Mouse (Mus musculus) neural tube, embryonic 13.5 days (tissue): ENCODE measurements around the gene Grk1. TPM values are rescaled to one million over a fixed set of nuclear protein-coding genes. Genes with fewer than 3 reads are reported as not detected.

Experiments used
- ATAC-seq: fragments of 200-750 bp; cut with Nextera tagmentation; 2 replicates; pipeline ENCODE4 v1.8.0; 2017; ENCODE audit warnings: low read depth, mild to moderate bottlenecking, moderate TSS enrichment, moderate library complexity
- H3K27ac ChIP-seq: fragments of 300-500 bp; sonication (generic); replicated peaks from 2 replicates; pipeline ENCODE4 v1.5.1; 2015; ENCODE audit warnings: moderate library complexity, mild to moderate bottlenecking, inconsistent platforms
- H3K27me3 ChIP-seq: fragments of 300-500 bp; sonication (generic); 2 replicates; pipeline ENCODE4 v1.6.1; 2015; ENCODE audit warnings: mild to moderate bottlenecking, inconsistent platforms
- H3K36me3 ChIP-seq: fragments of 300-500 bp; sonication (generic); 2 replicates; pipeline ENCODE4 v1.6.1; 2015; ENCODE audit warnings: mild to moderate bottlenecking, inconsistent platforms
- H3K4me1 ChIP-seq: fragments of 300-500 bp; sonication (generic); replicated peaks from 2 replicates; pipeline ENCODE4 v1.6.1; 2015; ENCODE audit warnings: inconsistent platforms
- H3K4me2 ChIP-seq: fragments of 300-500 bp; sonication (generic); 2 replicates; pipeline ENCODE4 v1.6.1; 2015; ENCODE audit warnings: inconsistent platforms, mild to moderate bottlenecking, moderate library complexity
- H3K4me3 ChIP-seq: fragments of 300-500 bp; sonication (generic); 2 replicates; pipeline ENCODE4 v1.5.1; 2015; ENCODE audit warnings: mild to moderate bottlenecking, inconsistent platforms
- H3K9ac ChIP-seq: fragments of 300-500 bp; sonication (generic); 2 replicates; pipeline ENCODE4 v1.6.1; 2015; ENCODE audit warnings: moderate library complexity, mild to moderate bottlenecking, inconsistent platforms
- H3K9me3 ChIP-seq: fragments of 300-500 bp; sonication (generic); 2 replicates; pipeline ENCODE4 v1.6.1; 2016; ENCODE audit warnings: inconsistent platforms
- WGBS: fragments of 180-500 bp; shearing (Covaris S2); methylation state at CpG from one replicate; pipeline ENCODE4 v1.1.7; 2015; 5-methylcytosine and 5-hydroxymethylcytosine counted together
- polyA plus RNA-seq: library from polyadenylated mRNA; unstranded; fragments of >200 nt; fragmentation: Nextera tagmentation; extraction: Ambion mirVana; gene quantifications from 2 replicates; pipeline ENCODE4 v1.2.1, GENCODE M21; 2015

Grk1 gene
- polyA plus RNA-seq, 1 experiment from 2014 or later: not detected

DNA sequence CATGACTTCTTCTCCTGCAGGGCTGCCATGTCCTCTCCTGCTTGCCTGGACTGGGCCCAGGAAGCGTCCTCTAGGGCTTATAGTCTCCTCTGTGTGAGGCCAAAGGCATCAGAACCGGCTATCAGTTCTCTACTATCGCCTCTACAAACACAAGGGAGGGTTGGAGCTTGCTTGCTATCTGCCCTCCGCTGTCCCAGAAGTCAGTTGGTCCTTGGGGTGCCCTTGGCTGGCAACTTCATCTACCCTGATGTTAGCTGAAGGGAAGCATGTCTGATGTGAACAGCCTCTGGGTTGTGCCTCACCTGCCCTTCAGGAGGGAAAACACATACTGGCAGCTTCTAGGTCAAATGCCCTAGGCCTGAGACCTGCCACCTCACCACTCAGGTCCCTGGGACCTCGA, 8.2 kb upstream of the Grk1 start, which contains the start of gene Atp4b:
Gene Atp4b, minus strand, starts transcription at position 101 of the 400 bp plus-strand sequence.
- no peak within 1 kb of the TSS for H3K4me2 ChIP-seq
- H3K9ac ChIP-seq: no peak within 1 kb of the TSS
- 85% methylated on average over 5 of the region's 5 CpGs for WGBS
- ATAC-seq: no peak
- no peaks in the 10 kb centered on the region for H3K9me3 ChIP-seq
- H3K27ac ChIP-seq: no peak within 1 kb of the TSS
- no peaks in the 10 kb centered on the region for H3K27me3 ChIP-seq
- no peaks in the 10 kb centered on the region for H3K4me1 ChIP-seq
- H3K36me3 ChIP-seq: no peaks in the 10 kb centered on the region
- no peak within 1 kb of the TSS for H3K4me3 ChIP-seq

DNA sequence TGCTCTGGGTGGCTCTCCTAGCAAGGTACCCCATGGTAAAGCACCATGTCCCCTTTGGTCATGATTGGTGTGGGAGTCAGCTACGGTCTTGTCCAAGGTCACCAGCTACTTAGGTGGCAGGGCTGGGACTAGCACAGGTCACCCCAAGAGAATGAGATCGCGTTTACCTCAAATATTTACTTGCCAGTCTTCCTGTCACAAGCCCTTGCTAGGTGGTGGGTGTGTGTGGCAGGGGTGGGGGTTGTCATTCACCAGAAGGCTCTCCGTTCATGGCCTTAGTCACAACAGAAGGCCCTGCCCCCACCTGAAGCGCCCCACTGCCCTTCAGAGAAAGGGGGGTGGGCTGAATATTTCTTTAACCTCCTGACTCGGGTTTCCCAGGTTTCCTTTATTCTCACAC, 1.4 kb upstream of the Grk1 start:
- no peak overlapping the region for H3K27ac ChIP-seq
- H3K4me3 ChIP-seq: no peak overlapping the region
- no peaks in the 10 kb centered on the region for H3K9me3 ChIP-seq
- WGBS: 77% methylated on average over 6 of the region's 6 CpGs
- ATAC-seq: no peak
- H3K27me3 ChIP-seq: no peaks in the 10 kb centered on the region
- H3K36me3 ChIP-seq: no peaks in the 10 kb centered on the region
- no peaks in the 10 kb centered on the region for H3K4me1 ChIP-seq
- no peak overlapping the region for H3K4me2 ChIP-seq
- H3K9ac ChIP-seq: no peak overlapping the region

- Histone ChIP-seq H3K27ac (no peak overlapping the region), H3K9me3 (no peaks in the 10 kb centered on the region), H3K4me2 (no peak overlapping the region), H3K4me3 (no peak overlapping the region), H3K36me3 (no peaks in the 10 kb centered on the region), H3K9ac (no peak overlapping the region), H3K4me1 (no peaks in the 10 kb centered on the region), H3K27me3 (no peaks in the 10 kb centered on the region)
- no peak for ATAC-seq
- 75% methylated on average over 5 of the region's 5 CpGs for WGBS
Observed at GRCm38 (mm10) chr8:13406011-13406410, 1.1 kb downstream of the Grk1 start.

GRCm38 (mm10) chr8:13411597-13411996, 6.7 kb downstream of the Grk1 start:
- H3K27ac ChIP-seq: no peak overlapping the region
- no peaks in the 10 kb centered on the region for H3K9me3 ChIP-seq
- no peak overlapping the region for H3K4me2 ChIP-seq
- no peak overlapping the region for H3K9ac ChIP-seq
- H3K4me3 ChIP-seq: no peak overlapping the region
- WGBS: 26% methylated on average over 6 of the region's 6 CpGs
- H3K4me1 ChIP-seq: no peaks in the 10 kb centered on the region
- H3K36me3 ChIP-seq: no peaks in the 10 kb centered on the region
- H3K27me3 ChIP-seq: no peaks in the 10 kb centered on the region
- peak; percentile 45; the same call in 1 of the 2 replicates for ATAC-seq

- H3K4me2 ChIP-seq: no peak overlapping the region
- H3K9me3 ChIP-seq: no peaks in the 10 kb centered on the region
- 0 out of 2 replicates have a peak, but pooled peaks have one; percentile 23 for ATAC-seq
- no peak overlapping the region for H3K27ac ChIP-seq
- no peaks in the 10 kb centered on the region for H3K4me1 ChIP-seq
- no peak overlapping the region for H3K9ac ChIP-seq
- no peaks in the 10 kb centered on the region for H3K27me3 ChIP-seq
- no peaks in the 10 kb centered on the region for H3K36me3 ChIP-seq
- 64% methylated on average over 13 of the region's 13 CpGs for WGBS
- H3K4me3 ChIP-seq: no peak overlapping the region
Observed at GRCm38 (mm10) chr8:13412891-13413558, 8.1 kb downstream of the Grk1 start.

DNA sequence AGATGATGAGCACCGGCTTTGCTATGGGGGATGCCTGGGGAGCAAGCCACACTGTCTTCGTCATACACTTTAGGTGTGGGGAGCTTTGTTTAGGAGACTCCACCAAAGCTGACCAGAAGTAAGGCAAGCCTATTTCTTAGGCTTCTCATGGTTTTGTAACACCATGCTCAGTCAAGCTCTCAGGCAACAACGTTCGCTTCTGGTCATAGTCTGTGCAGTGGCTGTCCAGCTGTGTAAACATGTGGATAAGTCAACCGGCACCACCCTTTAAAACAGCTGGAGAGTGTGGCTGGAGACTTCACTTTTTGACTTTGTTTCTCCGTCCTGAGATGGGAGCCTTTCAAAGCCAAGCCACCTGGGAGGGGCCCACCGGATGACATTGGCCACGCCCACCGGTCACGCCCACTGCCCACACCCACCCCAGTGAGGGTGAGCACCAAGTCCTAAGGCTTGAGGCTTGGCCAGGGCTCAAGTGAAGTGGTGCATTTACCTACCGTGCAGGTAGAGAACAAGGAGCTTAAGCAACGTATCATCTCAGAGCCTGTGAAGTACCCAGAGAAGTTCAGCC, 9.0 kb downstream of the Grk1 start:
- H3K4me3 ChIP-seq: no peak overlapping the region
- 61% methylated on average over 12 of the region's 12 CpGs for WGBS
- H3K27ac ChIP-seq: no peak overlapping the region
- H3K9ac ChIP-seq: no peak overlapping the region
- H3K4me1 ChIP-seq: no peaks in the 10 kb centered on the region
- H3K4me2 ChIP-seq: no peak overlapping the region
- ATAC-seq: no peak
- H3K9me3 ChIP-seq: no peaks in the 10 kb centered on the region
- no peaks in the 10 kb centered on the region for H3K36me3 ChIP-seq
- no peaks in the 10 kb centered on the region for H3K27me3 ChIP-seq

DNA sequence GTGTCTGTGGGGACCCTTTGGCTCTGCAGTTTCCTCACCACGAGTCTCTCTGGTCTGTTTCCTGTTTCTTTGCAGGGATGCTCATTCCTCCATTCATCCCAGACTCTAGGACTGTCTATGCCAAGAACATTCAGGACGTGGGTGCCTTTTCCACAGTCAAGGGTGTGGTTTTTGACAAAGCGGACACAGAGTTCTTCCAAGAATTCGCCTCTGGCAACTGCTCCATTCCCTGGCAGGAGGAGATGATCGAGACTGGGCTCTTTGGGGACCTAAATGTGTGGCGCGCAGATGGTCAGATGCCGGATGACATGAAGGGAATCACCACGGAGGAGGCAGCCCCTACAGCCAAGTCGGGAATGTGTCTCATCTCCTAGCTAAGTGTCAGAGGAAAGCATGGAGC, 11.0 kb downstream of the Grk1 start:
- Histone ChIP-seq H3K36me3 (no peaks in the 10 kb centered on the region), H3K27me3 (no peaks in the 10 kb centered on the region), H3K4me2 (no peak overlapping the region), H3K9ac (no peak overlapping the region), H3K4me1 (no peaks in the 10 kb centered on the region), H3K9me3 (no peaks in the 10 kb centered on the region), H3K27ac (no peak overlapping the region), H3K4me3 (no peak overlapping the region)
- WGBS: 76% methylated on average over 10 of the region's 10 CpGs
- ATAC-seq: no peak

- ATAC-seq: no peak
- Histone ChIP-seq H3K27ac (no peak overlapping the region), H3K4me3 (no peak overlapping the region), H3K4me2 (no peak overlapping the region), H3K36me3 (no peaks in the 10 kb centered on the region), H3K4me1 (no peaks in the 10 kb centered on the region), H3K27me3 (no peaks in the 10 kb centered on the region), H3K9ac (no peak overlapping the region), H3K9me3 (no peaks in the 10 kb centered on the region)
- WGBS: 77% methylated on average over 2 of the region's 2 CpGs
Observed at GRCm38 (mm10) chr8:13419111-13419639, 14.3 kb downstream of the Grk1 start.

DNA sequence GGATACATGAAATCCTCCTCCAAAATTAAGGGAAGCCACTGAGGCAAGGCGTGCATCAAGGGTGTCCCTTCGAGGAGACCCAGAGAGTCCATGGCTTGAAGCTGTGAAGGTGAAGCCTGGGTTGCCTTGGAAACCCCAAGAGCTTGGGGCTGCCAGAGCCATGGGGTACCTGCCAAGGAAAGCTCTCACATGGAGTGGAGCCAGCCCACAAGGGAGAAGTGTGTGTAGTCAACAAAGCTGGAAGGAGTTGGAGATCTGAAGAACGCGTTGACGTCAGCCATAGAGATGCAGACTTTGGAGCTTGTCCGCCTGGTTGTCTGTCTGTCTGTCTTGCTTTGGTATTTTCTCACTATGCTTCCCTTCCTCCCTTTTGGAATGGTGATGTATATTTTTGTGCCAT, 16.1 kb downstream of the Grk1 start:
- no peaks in the 10 kb centered on the region for H3K4me1 ChIP-seq
- no peak overlapping the region for H3K27ac ChIP-seq
- no peak overlapping the region for H3K4me3 ChIP-seq
- no peaks in the 10 kb centered on the region for H3K27me3 ChIP-seq
- H3K4me2 ChIP-seq: no peak overlapping the region
- no peaks in the 10 kb centered on the region for H3K9me3 ChIP-seq
- ATAC-seq: no peak
- H3K9ac ChIP-seq: no peak overlapping the region
- WGBS: 91% methylated on average over 6 of the region's 6 CpGs
- H3K36me3 ChIP-seq: no peaks in the 10 kb centered on the region

DNA sequence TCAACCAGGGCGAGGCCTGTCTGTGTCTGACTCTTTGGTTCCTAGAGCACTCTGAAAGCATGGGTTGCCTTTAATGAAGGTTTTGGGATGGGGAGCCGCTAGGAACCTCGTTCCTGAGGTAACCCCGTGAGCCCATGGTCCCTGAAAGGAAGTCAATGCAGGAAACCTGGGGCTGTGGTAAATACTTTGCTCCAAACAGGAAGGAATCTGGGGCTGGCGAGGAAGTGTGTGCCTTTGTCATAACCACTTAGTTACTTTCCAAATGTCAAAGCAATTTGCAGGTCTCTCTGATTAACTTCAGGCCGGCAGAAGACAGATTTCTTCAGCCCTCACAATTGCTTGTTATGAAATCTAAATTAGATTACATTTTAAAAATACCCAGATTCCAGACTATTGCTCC, 22.5 kb downstream of the Grk1 start:
- H3K36me3 ChIP-seq: no peaks in the 10 kb centered on the region
- no peak for ATAC-seq
- WGBS: 83% methylated on average over 6 of the region's 6 CpGs
- no peaks in the 10 kb centered on the region for H3K27me3 ChIP-seq
- no peak overlapping the region for H3K27ac ChIP-seq
- H3K4me2 ChIP-seq: no peak overlapping the region
- no peak overlapping the region for H3K9ac ChIP-seq
- H3K4me1 ChIP-seq: no peaks in the 10 kb centered on the region
- no peak overlapping the region for H3K4me3 ChIP-seq
- no peaks in the 10 kb centered on the region for H3K9me3 ChIP-seq

GRCm38 (mm10) chr8:13428156-13428555, 23.3 kb downstream of the Grk1 start:
- Histone ChIP-seq H3K9ac (no peak overlapping the region), H3K36me3 (no peaks in the 10 kb centered on the region), H3K4me3 (no peak overlapping the region), H3K9me3 (no peaks in the 10 kb centered on the region), H3K27ac (no peak overlapping the region), H3K4me2 (no peak overlapping the region), H3K4me1 (no peaks in the 10 kb centered on the region), H3K27me3 (no peaks in the 10 kb centered on the region)
- no peak for ATAC-seq
- 87% methylated on average over 9 of the region's 9 CpGs for WGBS

DNA sequence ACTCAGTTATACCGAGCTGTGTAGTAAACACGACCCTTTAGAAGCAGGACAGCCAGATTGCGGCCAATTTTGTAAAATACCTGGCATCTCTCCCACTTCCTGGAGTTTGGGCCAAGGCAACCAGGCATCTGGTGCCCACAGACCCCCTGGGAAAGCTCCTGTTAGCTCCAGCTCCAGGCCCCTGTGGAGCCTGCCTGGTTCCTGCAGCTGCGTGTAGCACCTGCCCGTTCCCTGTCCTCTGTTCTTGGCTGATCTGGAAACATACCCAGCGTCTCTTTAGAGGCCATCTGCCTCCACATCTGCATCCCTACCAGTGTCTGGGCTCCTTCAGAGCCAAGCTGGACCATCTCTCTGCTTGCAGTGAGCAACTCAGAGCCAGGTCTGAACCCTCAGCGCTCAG, 25.5 kb downstream of the Grk1 start:
- H3K27me3 ChIP-seq: peaks cover 20% of the 10 kb centered on the region
- no peaks in the 10 kb centered on the region for H3K9me3 ChIP-seq
- 72% methylated on average over 7 of the region's 7 CpGs for WGBS
- no peak overlapping the region for H3K4me3 ChIP-seq
- no peak overlapping the region for H3K27ac ChIP-seq
- no peak overlapping the region for H3K9ac ChIP-seq
- ATAC-seq: no peak
- 0 out of 2 replicates have a peak, but pooled peaks cover 6% of the 10 kb centered on the region for H3K4me1 ChIP-seq
- H3K4me2 ChIP-seq: no peak overlapping the region
- H3K36me3 ChIP-seq: no peaks in the 10 kb centered on the region

DNA sequence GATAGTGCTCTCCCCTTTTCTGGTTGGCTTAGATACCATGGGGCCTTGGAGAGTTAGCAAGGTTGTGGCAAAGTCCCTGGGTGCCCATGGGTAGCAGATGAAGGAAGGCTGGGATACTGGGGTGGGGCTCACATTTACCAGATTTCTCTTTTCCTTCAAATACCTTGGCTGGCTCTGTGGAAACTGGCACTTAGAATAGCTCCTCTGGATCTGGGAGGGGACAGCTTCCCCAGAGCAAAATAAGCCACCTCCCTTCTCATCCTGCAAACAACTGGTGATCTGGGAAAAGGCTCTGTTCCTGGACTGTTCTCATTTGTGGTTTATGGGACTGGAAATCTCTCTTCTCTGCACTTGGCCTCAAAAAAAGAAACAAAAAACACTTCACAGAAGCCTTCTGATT, 26.0 kb downstream of the Grk1 start:
- Histone ChIP-seq H3K27ac (no peak overlapping the region), H3K4me1 (0 out of 2 replicates have a peak, but pooled peaks cover 7% of the 10 kb centered on the region), H3K4me2 (no peak overlapping the region), H3K9me3 (no peaks in the 10 kb centered on the region), H3K36me3 (no peaks in the 10 kb centered on the region), H3K9ac (no peak overlapping the region), H3K27me3 (peaks cover 24% of the 10 kb centered on the region), H3K4me3 (no peak overlapping the region)
- ATAC-seq: no peak
